Mouse (Mus musculus) cerebellum, adult 8-10 months (tissue): ENCODE measurements around the gene Olfr799.

Source experiments
- DNase-seq: peaks from one replicate; pipeline ENCODE4 v3.0.0; 2022

The Olfr799 gene

GRCm38 (mm10) chr10:129637184-129637583 is at the start of gene Olfr799:
TSS of gene Olfr799 (plus strand) at chr10:129637484.
- no peak for DNase-seq

GRCm38 (mm10) chr10:129612470-129612869 is 24.8 kb upstream of the Olfr799 start, which contains the start of gene Olfr796:
TSS of gene Olfr796 (minus strand) at chr10:129612570.
- no peak for DNase-seq

GRCm38 (mm10) chr10:129621724-129622123 is 15.6 kb upstream of the Olfr799 start:
- no peak for DNase-seq

- DNase-seq: no peak
Measured at GRCm38 (mm10) chr10:129623251-129623650, 14.0 kb upstream of the Olfr799 start.

GRCm38 (mm10) chr10:129627834-129628233 is 9.4 kb upstream of the Olfr799 start, which contains the start of gene Olfr798:
TSS of gene Olfr798 (minus strand) at chr10:129627934.
- DNase-seq: no peak

- DNase-seq: no peak
Measured at GRCm38 (mm10) chr10:129651763-129652162, 14.5 kb downstream of the Olfr799 start.

- no peak for DNase-seq
Measured at GRCm38 (mm10) chr10:129657394-129657793, 20.1 kb downstream of the Olfr799 start, which contains the start of gene Olfr800. TSS of gene Olfr800 (plus strand) at chr10:129657694.

- DNase-seq: no peak
Measured at GRCm38 (mm10) chr10:129673765-129674164, 36.5 kb downstream of the Olfr799 start, which contains the start of gene Olfr801. TSS of gene Olfr801 (minus strand) at chr10:129673865.

GRCm38 (mm10) chr10:129688069-129688468 is 50.8 kb downstream of the Olfr799 start, which contains the start of gene Olfr802:
TSS of gene Olfr802 (minus strand) at chr10:129688169.
- DNase-seq: no peak

- DNase-seq: no peak
Measured at GRCm38 (mm10) chr10:129694186-129694585, 56.9 kb downstream of the Olfr799 start, which contains the start of gene Olfr803. TSS of gene Olfr803 (minus strand) at chr10:129694286.
